Mouse (Mus musculus) E14TG2a.4 (cell line): Measurements from ENCODE around the gene Sik3.

Experiments used
- CTCF ChIP-seq: conservative IDR thresholded peaks from 2 replicates; pipeline ENCODE4 v1.5.1; 2014; ENCODE audit warnings: low read length
- NANOG ChIP-seq: IDR thresholded peaks from 2 replicates; pipeline ENCODE4 v1.6.1; 2014; ENCODE audit warnings: borderline replicate concordance, low read length, mixed read lengths
- POU5F1 ChIP-seq: IDR thresholded peaks from 2 replicates; pipeline ENCODE4 v1.6.1; 2014; ENCODE audit warnings: low read length, borderline replicate concordance

- no peak for TF ChIP-seq POU5F1
- no peak for TF ChIP-seq CTCF
- no peak for TF ChIP-seq NANOG
Measured at GRCm38 (mm10) chr9:46029534-46029933, 16.9 kb downstream of the Sik3 start.
